Mouse (Mus musculus) ES-E14 (cell line): ENCODE results near the gene Brca2. TPM values are rescaled to one million over a fixed set of nuclear protein-coding genes. Genes with fewer than 3 reads are reported as not detected.

Source experiments
- DNase-seq: peaks from one replicate; pipeline ENCODE4 v3.0.0-alpha.2; 2013; ENCODE audit warnings: low read depth, low spot score
- H3K27ac ChIP-seq: 2 replicates; pipeline ENCODE4 v1.5.1; 2012; ENCODE audit warnings: low read depth, mild to moderate bottlenecking, low read length, moderate library complexity, mixed read lengths; ENCODE audit not compliant: poor library complexity, insufficient read depth, severe bottlenecking
- H3K36me3 ChIP-seq: 2 replicates; pipeline ENCODE4 v1.6.1; 2012; ENCODE audit warnings: mild to moderate bottlenecking, low read length, moderate library complexity, mixed read lengths; ENCODE audit not compliant: control insufficient read depth, poor library complexity, insufficient read depth, severe bottlenecking
- H3K4me1 ChIP-seq, 2 experiments: fragments of 150-350 bp in 1 of 2; sonication (generic) in 1 of 2; 2 replicates each; pipeline ENCODE4 v1.6.1; 2012; ENCODE audit warnings: low read length in 2 of 2, mild to moderate bottlenecking in 1 of 2, mixed read lengths in 1 of 2; ENCODE audit not compliant: control insufficient read depth in 2 of 2, insufficient read depth in 2 of 2, poor library complexity in 1 of 2
- H3K4me3 ChIP-seq, 2 experiments: fragments of 150-350 bp in 1 of 2; sonication (generic) in 1 of 2; 2 replicates each; pipeline ENCODE4 v1.5.1; 2012; ENCODE audit warnings: low read length in 2 of 2, low read depth in 1 of 2, mild to moderate bottlenecking in 1 of 2, mixed read lengths in 1 of 2; ENCODE audit not compliant: insufficient read depth in 1 of 2, poor library complexity in 1 of 2, severe bottlenecking in 1 of 2
- H3K9ac ChIP-seq: 2 replicates; pipeline ENCODE4 v1.6.1; 2012; ENCODE audit warnings: low read depth, mild to moderate bottlenecking, low read length, mixed read lengths; ENCODE audit not compliant: poor library complexity, insufficient read depth, severe bottlenecking
- H3K9me3 ChIP-seq: fragments of 150-350 bp; sonication (generic); 2 replicates; pipeline ENCODE4 v1.6.1; 2012; ENCODE audit warnings: low read depth, mild to moderate bottlenecking, low read length; ENCODE audit not compliant: control insufficient read depth, insufficient read depth
- CHD2 ChIP-seq: IDR thresholded peaks from 2 replicates; pipeline ENCODE4 v1.6.1; 2014; ENCODE audit warnings: mild to moderate bottlenecking, low read depth, low read length, inconsistent platforms
- HCFC1 ChIP-seq: IDR thresholded peaks from 2 replicates; pipeline ENCODE4 v1.6.1; 2012; ENCODE audit warnings: low read length, inconsistent platforms, borderline replicate concordance; ENCODE audit not compliant: insufficient read depth
- MAFK ChIP-seq: IDR thresholded peaks from 2 replicates; pipeline ENCODE4 v1.6.1; 2014; ENCODE audit warnings: mild to moderate bottlenecking, low read depth, low read length, inconsistent platforms; ENCODE audit not compliant: insufficient read depth
- ZC3H11A ChIP-seq: IDR thresholded peaks from 2 replicates; pipeline ENCODE4 v1.6.1; 2012; ENCODE audit warnings: low read depth, mild to moderate bottlenecking, inconsistent platforms, low read length, borderline replicate concordance
- ZNF384 ChIP-seq: IDR thresholded peaks from 2 replicates; pipeline ENCODE4 v1.6.1; 2012; ENCODE audit warnings: low read depth, low read length, inconsistent platforms
- in situ Hi-C, 2 experiments: fragments of 600-800 bp; cut with MboI; formaldehyde crosslinking; loops; one replicate each; pipeline ENCODE4 v1.15.1; 2025; ENCODE audit warnings: low sequenced_read_pairs in 2 of 2, inconsistent platforms in 1 of 2; ENCODE audit not compliant: unreplicated experiment in 2 of 2
- total RNA-seq: library from RNA; depleted of rRNA; stranded (reverse); fragments of 300-350 nt; gene quantifications from 2 replicates; pipeline ENCODE4 v1.2.3, GENCODE M21; 2012

Brca2 gene
- total RNA-seq, 1 experiment, result 49.7 TPM

DNA sequence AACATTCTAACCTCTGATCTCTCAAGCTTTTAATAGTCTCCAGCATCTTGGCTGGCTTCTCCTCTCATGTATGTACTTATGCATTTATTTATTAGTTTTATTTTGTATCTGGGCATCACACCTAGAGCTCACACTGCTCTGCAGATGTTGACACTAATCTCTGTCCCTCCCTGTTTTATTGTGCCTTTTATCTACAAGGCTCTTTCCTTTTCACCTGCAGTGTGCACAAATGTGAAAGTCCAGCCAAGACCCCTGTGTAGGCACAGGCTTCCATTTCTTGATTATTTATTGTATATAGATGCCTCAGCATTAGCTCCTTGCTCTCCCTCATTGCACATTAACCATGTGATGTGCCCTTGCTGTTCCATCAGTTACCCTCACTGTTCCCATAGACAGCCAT, 38.9 kb downstream of the Brca2 start:
- H3K9ac ChIP-seq, result no peak overlapping the region
- TF ChIP-seq ZC3H11A (no peak), ZNF384 (no peak), MAFK (no peak), CHD2 (no peak)
- H3K4me1 ChIP-seq, result no peaks in the 10 kb centered on the region
- H3K36me3 ChIP-seq, result peaks cover 31% of the 10 kb centered on the region
- no peak overlapping the region for H3K4me3 ChIP-seq
- H3K27ac ChIP-seq, result no peak overlapping the region
- in situ Hi-C loops, result no loop called here
- DNase-seq, result no peak
- H3K9me3 ChIP-seq, result no peaks in the 10 kb centered on the region

DNA sequence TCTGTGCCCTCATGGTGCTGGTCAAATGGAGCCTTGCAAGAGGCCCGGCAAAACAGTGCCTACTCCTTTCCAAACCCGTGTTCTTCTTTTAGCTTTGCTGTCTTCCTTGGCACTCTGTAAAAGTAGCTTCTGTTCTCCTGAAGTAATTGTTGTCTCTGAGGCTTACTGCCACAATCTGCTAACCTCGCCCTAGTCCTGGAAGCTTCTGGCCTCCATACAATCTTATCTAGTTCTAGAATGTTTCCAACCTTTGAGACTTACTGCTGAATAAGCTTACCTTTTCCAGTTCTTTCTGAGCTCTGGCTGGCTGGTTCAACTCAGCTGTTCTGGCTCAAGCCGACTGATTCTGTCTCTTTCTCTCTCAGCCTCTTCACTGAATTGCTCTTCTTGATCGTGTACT, 39.4 kb downstream of the Brca2 start:
- H3K36me3 ChIP-seq, result peaks cover 30% of the 10 kb centered on the region
- no peak overlapping the region for H3K27ac ChIP-seq
- in situ Hi-C loops, result no loop called here
- TF ChIP-seq MAFK, result no peak
- no peak for TF ChIP-seq HCFC1
- TF ChIP-seq ZC3H11A, result no peak
- no peak for TF ChIP-seq ZNF384
- no peak for TF ChIP-seq CHD2
- no peaks in the 10 kb centered on the region for H3K4me1 ChIP-seq
- no peaks in the 10 kb centered on the region for H3K9me3 ChIP-seq
- H3K4me3 ChIP-seq, result no peak overlapping the region
- DNase-seq, result no peak
- H3K9ac ChIP-seq, result no peak overlapping the region

DNA sequence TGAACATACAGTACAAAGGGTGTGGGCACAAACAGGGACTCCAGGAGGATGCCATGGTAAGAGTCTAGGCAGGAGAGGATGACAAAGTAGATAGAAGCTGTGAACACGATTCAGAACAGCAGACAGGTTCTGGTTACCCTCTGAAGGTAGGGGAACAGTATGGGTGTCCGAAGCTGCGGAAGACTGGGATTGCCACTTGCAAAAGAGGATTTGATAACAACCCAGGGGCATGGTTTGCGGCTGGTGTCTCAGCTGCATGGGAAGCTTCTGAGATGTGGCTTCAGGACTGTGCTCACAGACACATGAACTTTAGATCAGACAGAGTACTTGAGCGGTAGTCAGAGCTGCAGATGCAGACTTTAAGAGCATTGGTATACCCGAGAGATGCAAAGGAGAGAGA, 42.0 kb downstream of the Brca2 start:
- no peak overlapping the region for H3K4me3 ChIP-seq
- no peaks in the 10 kb centered on the region for H3K4me1 ChIP-seq
- H3K36me3 ChIP-seq, result peaks cover 41% of the 10 kb centered on the region
- DNase-seq, result no peak
- no peak overlapping the region for H3K27ac ChIP-seq
- TF ChIP-seq ZC3H11A (no peak), CHD2 (no peak), MAFK (no peak), HCFC1 (no peak), ZNF384 (no peak)
- in situ Hi-C loops, result no loop called here
- H3K9me3 ChIP-seq, result no peaks in the 10 kb centered on the region
- H3K9ac ChIP-seq, result no peak overlapping the region

DNA sequence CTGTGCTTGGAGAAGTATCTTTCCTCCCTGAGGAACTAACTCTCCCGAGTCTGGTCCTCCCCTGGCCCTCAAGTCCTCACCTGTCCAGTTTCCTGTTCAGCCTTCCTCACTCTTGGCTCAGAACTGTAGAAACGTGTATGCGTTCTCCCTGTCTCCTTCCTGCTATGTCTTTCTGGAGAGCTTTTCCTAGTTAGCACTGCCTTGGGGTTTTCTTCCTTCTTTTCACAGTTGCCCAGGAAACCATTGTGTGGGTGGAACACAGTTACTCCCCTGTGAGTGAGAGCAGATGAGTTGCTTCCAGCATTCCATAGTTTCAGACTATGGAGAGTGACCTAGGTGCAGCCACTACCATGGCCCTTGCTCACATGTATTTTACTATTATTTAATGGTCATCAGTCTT, 43.8 kb downstream of the Brca2 start:
- no peak overlapping the region for H3K9ac ChIP-seq
- peaks cover 37% of the 10 kb centered on the region for H3K36me3 ChIP-seq
- H3K9me3 ChIP-seq, result no peaks in the 10 kb centered on the region
- in situ Hi-C loops, result no loop called here
- no peaks in the 10 kb centered on the region for H3K4me1 ChIP-seq
- no peak overlapping the region for H3K4me3 ChIP-seq
- DNase-seq, result no peak
- H3K27ac ChIP-seq, result no peak overlapping the region
- TF ChIP-seq MAFK, result no peak
- no peak for TF ChIP-seq ZC3H11A
- no peak for TF ChIP-seq CHD2
- TF ChIP-seq ZNF384, result no peak
- no peak for TF ChIP-seq HCFC1

DNA sequence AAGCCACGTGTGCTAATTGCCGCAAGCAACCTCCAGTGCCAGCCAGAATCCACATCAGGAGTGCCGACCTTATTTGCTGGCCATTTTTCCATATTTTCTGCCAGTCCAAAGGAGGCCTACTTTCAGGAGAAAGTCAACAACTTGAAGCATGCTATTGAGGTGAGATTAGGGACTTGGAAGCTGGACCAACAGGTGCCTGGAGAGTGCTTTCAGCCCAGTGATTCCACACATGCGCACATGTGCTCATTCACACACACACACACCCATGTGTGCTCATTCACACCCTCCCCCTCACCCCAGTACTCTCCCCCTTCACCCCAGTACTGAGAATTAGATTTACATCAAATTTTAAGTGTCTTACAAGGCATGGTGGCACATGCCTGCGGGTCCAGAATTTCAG, 44.5 kb downstream of the Brca2 start:
- no peaks in the 10 kb centered on the region for H3K4me1 ChIP-seq
- H3K9ac ChIP-seq, result no peak overlapping the region
- peaks cover 30% of the 10 kb centered on the region for H3K36me3 ChIP-seq
- TF ChIP-seq ZC3H11A, result no peak
- no peak for TF ChIP-seq MAFK
- no peak for TF ChIP-seq HCFC1
- TF ChIP-seq CHD2, result no peak
- no peak for TF ChIP-seq ZNF384
- no peak for DNase-seq
- H3K9me3 ChIP-seq, result no peaks in the 10 kb centered on the region
- H3K27ac ChIP-seq, result no peak overlapping the region
- in situ Hi-C loops, result no loop called here
- H3K4me3 ChIP-seq, result no peak overlapping the region
